Mouse (Mus musculus) heart, adult 2 months (tissue): ENCODE results near the gene Gas2l1. TPM values are rescaled to one million over a fixed set of nuclear protein-coding genes. Genes with fewer than 3 reads are reported as not detected.

Source experiments
- DNase-seq, 2 experiments: peaks; one replicate each; pipeline ENCODE4 v3.0.0; 2021
- H3K27ac ChIP-seq: fragments of 200-600 bp; 2 replicates; pipeline ENCODE4 v1.8.1; 2022
- H3K27me3 ChIP-seq: fragments of 200-500 bp; 2 replicates; pipeline ENCODE4 v1.6.1; 2012; ENCODE audit warnings: mild to moderate bottlenecking, low read length, inconsistent platforms, mixed read lengths; ENCODE audit not compliant: control insufficient read depth, insufficient read depth
- H3K36me3 ChIP-seq: fragments of 200-500 bp; 2 replicates; pipeline ENCODE4 v1.6.1; 2012; ENCODE audit warnings: low read length, inconsistent platforms; ENCODE audit not compliant: control insufficient read depth, insufficient read depth
- H3K4me1 ChIP-seq: fragments of 200-500 bp; 2 replicates; pipeline ENCODE4 v1.6.1; 2011; ENCODE audit warnings: low read length; ENCODE audit not compliant: control insufficient read depth, insufficient read depth
- H3K4me3 ChIP-seq: fragments of 200-600 bp; 2 replicates; pipeline ENCODE4 v1.8.1; 2022
- H3K79me2 ChIP-seq: fragments of 200-500 bp; replicated peaks from 2 replicates; pipeline ENCODE4 v1.6.1; 2012; ENCODE audit warnings: mild to moderate bottlenecking, inconsistent platforms, low read length, moderate library complexity, mixed read lengths; ENCODE audit not compliant: control insufficient read depth, insufficient read depth
- H3K9ac ChIP-seq: fragments of 200-500 bp; 2 replicates; pipeline ENCODE4 v1.6.1; 2012; ENCODE audit warnings: low read depth, mild to moderate bottlenecking, control low read depth, inconsistent platforms, low read length, mixed read lengths
- CTCF ChIP-seq: fragments of 200-600 bp; IDR thresholded peaks from 2 replicates; pipeline ENCODE4 v1.8.1; 2022; ENCODE audit warnings: antibody characterized with exemption, mild to moderate bottlenecking, moderate library complexity
- EP300 ChIP-seq: fragments of 200-500 bp; IDR thresholded peaks from 2 replicates; pipeline ENCODE4 v1.6.1; 2011; ENCODE audit warnings: low read depth, low read length, control low read depth; ENCODE audit not compliant: insufficient read depth
- POLR2A ChIP-seq: fragments of 200-500 bp; IDR thresholded peaks from 2 replicates; pipeline ENCODE4 v1.6.1; 2011; ENCODE audit warnings: mild to moderate bottlenecking, low read depth, low read length, control low read depth; ENCODE audit not compliant: insufficient read depth
- WGBS: fragments of 180-500 bp; shearing (Covaris S2); methylation state at CpG from one replicate; pipeline ENCODE4 v1.1.7; 2018; 5-methylcytosine and 5-hydroxymethylcytosine counted together
- intact Hi-C: fragments of 180-260 bp; cut with DNase I; formaldehyde crosslinking; loops from one replicate; pipeline ENCODE4 v1.15.1; 2025
- long read RNA-seq: library from polyadenylated mRNA; stranded (forward); transcript quantifications from one replicate; pipeline ENCODE4 v2.0.0, GENCODE M21; 2021
- polyA plus RNA-seq: library from polyadenylated mRNA; depleted of rRNA; stranded (reverse); fragments of >200 nt; gene quantifications from 2 replicates; pipeline ENCODE4 v1.2.3, GENCODE M21; 2012; rRNA removed
- total RNA-seq, 2 experiments: library from RNA; stranded (reverse); gene quantifications; 2 replicates each; pipeline ENCODE4 v1.2.3; 2021

The Gas2l1 gene
- total RNA-seq (10 to 100 TPM; 18.2 to 21.0 TPM), polyA plus RNA-seq (22.5 and 27.9 TPM in 2 replicates)
- long read RNA-seq, transcript Gas2l1-202 (7 exons, 2,847 nt), result major isoform, 5 of 29 reads
- long read RNA-seq, partial matches to known transcripts, result 4 of 29 reads
- long read RNA-seq, other reads (novel, unspliced or antisense), result 17 of 29 reads

DNA sequence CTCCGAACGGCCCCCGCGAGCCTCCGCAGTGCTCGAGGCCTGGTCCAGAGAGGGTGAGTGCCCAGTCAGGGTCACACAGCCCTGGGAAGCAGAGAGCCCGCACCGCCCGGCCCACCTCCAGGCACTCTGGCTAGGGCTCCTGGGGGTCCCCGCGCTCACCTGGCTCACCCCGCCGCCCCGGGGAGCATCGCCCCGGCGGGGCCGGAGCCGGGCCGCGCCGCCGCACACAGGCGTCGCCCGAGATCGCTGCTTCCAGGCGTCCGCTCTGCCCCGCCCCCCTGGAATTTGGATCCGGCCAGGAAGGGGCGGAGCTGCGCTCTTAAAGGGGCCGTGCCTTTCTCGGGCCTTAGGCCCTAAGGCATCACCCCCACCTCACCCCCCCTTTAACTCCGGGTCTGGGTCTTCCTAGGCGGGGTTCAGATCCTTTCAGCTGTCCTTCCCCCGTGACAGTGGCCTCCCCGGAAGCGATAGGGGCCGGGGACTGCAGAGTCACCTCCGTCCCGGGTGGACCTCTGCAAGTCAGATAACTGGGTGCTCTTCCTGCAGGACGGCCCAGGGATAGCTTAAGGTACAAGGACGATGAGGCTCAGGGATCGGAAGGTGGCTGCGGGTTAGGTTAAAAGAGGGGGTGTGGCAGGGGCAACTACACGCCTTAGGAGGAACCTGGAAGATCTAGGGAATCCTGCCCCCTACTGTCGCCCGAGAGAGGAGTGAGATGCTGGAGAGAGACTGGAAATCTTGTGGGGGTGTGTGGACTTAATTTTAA is at the start of gene Gas2l1:
Gas2l1 (minus strand) TSS at position 272 of the 766 bp plus-strand sequence.
- no peaks in the 10 kb centered on the region for H3K79me2 ChIP-seq
- WGBS, result under 1% methylated on average over 50 of the region's 50 CpGs
- H3K27me3 ChIP-seq, result no peaks in the 10 kb centered on the region
- H3K4me3 ChIP-seq, result peak within 1 kb of the TSS; percentile 83
- H3K9ac ChIP-seq, result peak within 1 kb of the TSS; percentile 80
- DNase-seq, result peak; percentile 93 to 98
- H3K36me3 ChIP-seq, result no peaks in the 10 kb centered on the region
- H3K4me1 ChIP-seq, result peaks cover 7% of the 10 kb centered on the region
- intact Hi-C loops, result loop anchor here (1.0 to 2.0 kb wide), 3 partner anchors 34 to 78 kb away; partner anchors contain the start of genes Ap1b1, Ewsr1 and Rhbdd3
- TF ChIP-seq CTCF, result peak; percentile 82
- peak; percentile 61; the same call in 1 of the 2 replicates for TF ChIP-seq EP300
- peak; percentile 45; the same call in 1 of the 2 replicates for TF ChIP-seq POLR2A
- H3K27ac ChIP-seq, result peak within 1 kb of the TSS; percentile 82

- H3K27ac ChIP-seq, result no peak overlapping the region
- WGBS, result 77% methylated on average over 7 of the region's 7 CpGs
- no peak overlapping the region for H3K4me3 ChIP-seq
- H3K79me2 ChIP-seq, result no peaks in the 10 kb centered on the region
- H3K4me1 ChIP-seq, result no peaks in the 10 kb centered on the region; the same call in none of the 2 replicates
- intact Hi-C loops, result loop anchor here (10.0 kb wide), 1 partner anchor 361 kb away; no protein-coding TSS in a partner anchor
- no peak for DNase-seq
- H3K36me3 ChIP-seq, result no peaks in the 10 kb centered on the region
- TF ChIP-seq EP300 (no peak), CTCF (no peak), POLR2A (no peak)
- H3K27me3 ChIP-seq, result no peaks in the 10 kb centered on the region
- H3K9ac ChIP-seq, result no peak overlapping the region
Measured at GRCm38 (mm10) chr11:5113645-5114044, 48.5 kb upstream of the Gas2l1 start.

DNA sequence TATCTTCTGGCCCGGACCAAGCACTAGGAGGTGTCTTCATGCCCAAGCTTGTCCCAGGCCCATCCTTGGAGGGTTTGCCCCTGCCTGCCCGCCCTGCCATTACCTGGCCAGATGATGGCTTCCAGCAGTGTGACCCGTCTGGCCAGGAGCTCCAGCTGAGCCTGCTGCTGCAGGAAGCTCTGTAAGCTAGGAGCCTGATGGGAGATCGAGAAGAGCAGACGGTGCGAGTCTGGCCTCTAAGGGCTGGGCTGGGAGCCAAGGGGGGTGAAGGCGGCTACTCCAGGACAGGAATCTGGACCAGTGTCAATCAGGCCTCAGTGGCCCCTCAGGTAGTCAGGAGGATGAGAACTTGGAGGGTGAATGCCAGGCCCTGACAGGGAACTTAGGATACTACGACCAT is 44.3 kb upstream of the Gas2l1 start:
- no peak overlapping the region for H3K9ac ChIP-seq
- no peaks in the 10 kb centered on the region for H3K79me2 ChIP-seq
- no peak overlapping the region for H3K27ac ChIP-seq
- no peak for DNase-seq
- 64% methylated on average over 8 of the region's 8 CpGs for WGBS
- no peaks in the 10 kb centered on the region; the same call in 1 of the 2 replicates for H3K4me1 ChIP-seq
- H3K27me3 ChIP-seq, result no peaks in the 10 kb centered on the region
- no peaks in the 10 kb centered on the region for H3K36me3 ChIP-seq
- intact Hi-C loops, result no loop called here
- no peak overlapping the region for H3K4me3 ChIP-seq
- TF ChIP-seq CTCF (no peak), POLR2A (no peak), EP300 (no peak)

DNA sequence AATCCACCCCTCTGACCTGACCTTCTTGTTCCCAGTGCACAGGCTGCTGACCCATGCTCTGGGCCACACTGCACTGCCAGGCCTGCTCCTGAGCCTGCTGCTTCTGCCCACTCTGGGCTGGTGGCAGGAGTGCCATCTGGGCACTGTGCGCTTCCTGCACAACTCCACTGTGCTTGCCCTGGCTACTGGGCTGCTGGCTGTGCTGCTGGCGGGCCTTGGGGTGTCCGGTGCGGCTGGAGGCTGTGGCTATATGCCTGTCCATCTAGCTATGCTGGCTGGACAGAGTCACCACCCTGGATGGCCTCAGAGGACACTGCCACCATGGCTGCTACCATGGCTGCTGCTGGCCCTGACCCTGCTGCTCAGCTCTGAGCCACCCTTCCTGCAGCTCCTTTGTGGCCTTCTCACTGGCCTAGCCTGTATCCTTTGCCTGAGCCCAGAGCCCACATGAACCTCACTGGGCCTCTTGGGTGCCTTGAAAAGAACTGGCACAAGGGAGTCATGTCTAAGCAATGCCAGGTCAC is 38.9 kb upstream of the Gas2l1 start:
- Histone ChIP-seq H3K9ac (no peak overlapping the region), H3K4me3 (no peak overlapping the region), H3K4me1 (peaks cover 6% of the 10 kb centered on the region), H3K27me3 (no peaks in the 10 kb centered on the region), H3K27ac (no peak overlapping the region), H3K79me2 (no peaks in the 10 kb centered on the region), H3K36me3 (no peaks in the 10 kb centered on the region)
- WGBS, result 100% methylated on average over 4 of the region's 4 CpGs
- no peak for TF ChIP-seq POLR2A
- no peak for TF ChIP-seq CTCF
- TF ChIP-seq EP300, result no peak
- intact Hi-C loops, result no loop called here
- no peak for DNase-seq

DNA sequence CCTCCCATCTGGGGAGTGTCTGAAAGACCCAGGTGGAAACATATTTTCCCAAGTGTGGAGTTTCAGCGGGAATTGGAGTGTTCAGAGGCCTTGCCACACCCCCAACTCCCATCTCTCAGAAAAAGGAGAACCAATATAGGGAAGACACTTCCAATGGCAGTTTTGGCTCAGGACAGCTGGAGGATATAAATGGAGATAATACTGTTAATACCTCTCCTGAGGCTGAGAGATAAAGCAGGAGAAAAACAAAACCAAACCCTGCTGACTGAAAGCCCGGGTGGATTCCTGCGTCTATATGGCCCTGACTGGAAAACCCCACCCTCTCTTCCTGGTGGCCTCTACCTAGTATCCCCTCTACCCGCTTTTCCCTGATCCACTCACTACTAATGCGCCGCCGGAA is 37.3 kb upstream of the Gas2l1 start:
- peaks cover 6% of the 10 kb centered on the region for H3K4me1 ChIP-seq
- no peak overlapping the region for H3K9ac ChIP-seq
- no peak overlapping the region for H3K27ac ChIP-seq
- no peak overlapping the region for H3K4me3 ChIP-seq
- TF ChIP-seq POLR2A, result no peak
- TF ChIP-seq EP300, result no peak
- TF ChIP-seq CTCF, result no peak
- H3K36me3 ChIP-seq, result no peaks in the 10 kb centered on the region
- 74% methylated on average over 7 of the region's 7 CpGs for WGBS
- intact Hi-C loops, result no loop called here
- DNase-seq, result no peak
- no peaks in the 10 kb centered on the region for H3K27me3 ChIP-seq
- H3K79me2 ChIP-seq, result no peaks in the 10 kb centered on the region
